Mouse (Mus musculus): ENCODE results near the gene Ksr1.

- TF ChIP-seq POLR2A (IDR thresholded peaks at IDR 0.05; ENCODE audit: low read depth, low read length) (no peak), CTCF (IDR thresholded peaks at IDR 0.05; ENCODE audit: extremely low read depth, insufficient read depth, insufficient read length, insufficient replicate concordance) (no peak)
Measured at GRCm38 (mm10) chr11:79033021-79033420, 113.2 kb downstream of the Ksr1 start.
